27 mouse cellular contexts compared by ENCODE assay signal in the genomic region with DNA sequence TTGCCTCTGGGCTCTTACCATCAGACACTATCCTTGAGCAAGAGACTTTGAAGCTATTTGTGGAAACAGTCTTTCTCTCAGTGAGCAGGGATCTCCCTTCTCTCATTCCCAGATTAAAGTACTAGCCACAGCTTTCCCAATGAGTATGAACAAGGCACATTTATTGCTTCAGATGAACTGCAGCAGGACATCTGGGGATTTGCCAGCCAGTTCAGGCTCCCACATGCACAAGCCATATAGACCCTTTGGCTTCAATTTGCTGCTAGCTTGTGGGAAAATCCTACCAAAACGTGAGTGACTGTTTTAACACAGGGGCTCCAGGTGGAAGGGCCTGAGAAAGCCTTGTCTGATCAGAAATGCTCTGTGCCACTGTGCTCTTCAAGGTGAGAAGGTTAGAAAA.
"Had no signal": no experiment of that assay in that cellular context is flagged by ENCODE, and none has a peak within 500 bp of the region (broad histone marks: within the 10 kb centered on the region; RNA-seq: fewer than 3 reads in every experiment).

No protein-coding gene starts in this region.

- DNase-seq: liver; liver, embryonic 13.5 days; liver, postnatal 0 days; lung, adult 18-20 months; lung, adult 2 months; lung, embryonic 14.5 days; lung, postnatal 10 days; lung, postnatal 14 days; lung, postnatal 36 days; lung, postnatal 4 days; midbrain, embryonic 14.5 days had no signal

- H3K4me3 ChIP-seq: limb, embryonic 10.5 days; limb, embryonic 12.5 days; limb, embryonic 13.5 days; limb, embryonic 15.5 days; liver, embryonic 12.5 days; liver, embryonic 13.5 days; liver, embryonic 15.5 days; lung, embryonic 15.5 days; megakaryocyte, embryonic 14.5 days; midbrain, embryonic 10.5 days; midbrain, embryonic 12.5 days; midbrain, embryonic 13.5 days; midbrain, embryonic 15.5 days; myocyte; neural tube, embryonic 12.5 days had no signal

- H3K27me3 ChIP-seq: limb, embryonic 12.5 days; limb, embryonic 13.5 days; limb, embryonic 15.5 days; liver, embryonic 12.5 days; liver, embryonic 13.5 days; liver, embryonic 15.5 days; lung, embryonic 15.5 days; megakaryocyte, embryonic 14.5 days; midbrain, embryonic 12.5 days; midbrain, embryonic 13.5 days; midbrain, embryonic 15.5 days; neural tube, embryonic 12.5 days had no signal

- H3K4me1 ChIP-seq: limb, embryonic 10.5 days; limb, embryonic 12.5 days; limb, embryonic 13.5 days; limb, embryonic 15.5 days; liver, embryonic 12.5 days; liver, embryonic 13.5 days; liver, embryonic 15.5 days; lung, embryonic 15.5 days; megakaryocyte, embryonic 14.5 days; midbrain, embryonic 10.5 days; midbrain, embryonic 12.5 days; midbrain, embryonic 13.5 days; midbrain, embryonic 15.5 days; neural tube, embryonic 12.5 days had no signal

- H3K27ac ChIP-seq: limb, embryonic 10.5 days; limb, embryonic 12.5 days; limb, embryonic 13.5 days; limb, embryonic 15.5 days; liver, embryonic 12.5 days; liver, embryonic 13.5 days; liver, embryonic 14.5 days; liver, embryonic 15.5 days; lung, embryonic 15.5 days; macrophage; midbrain, embryonic 10.5 days; midbrain, embryonic 12.5 days; midbrain, embryonic 13.5 days; midbrain, embryonic 15.5 days; neural tube, embryonic 12.5 days had no signal
